ENCODE assay signal across 8 mouse cellular contexts in the genomic region with DNA sequence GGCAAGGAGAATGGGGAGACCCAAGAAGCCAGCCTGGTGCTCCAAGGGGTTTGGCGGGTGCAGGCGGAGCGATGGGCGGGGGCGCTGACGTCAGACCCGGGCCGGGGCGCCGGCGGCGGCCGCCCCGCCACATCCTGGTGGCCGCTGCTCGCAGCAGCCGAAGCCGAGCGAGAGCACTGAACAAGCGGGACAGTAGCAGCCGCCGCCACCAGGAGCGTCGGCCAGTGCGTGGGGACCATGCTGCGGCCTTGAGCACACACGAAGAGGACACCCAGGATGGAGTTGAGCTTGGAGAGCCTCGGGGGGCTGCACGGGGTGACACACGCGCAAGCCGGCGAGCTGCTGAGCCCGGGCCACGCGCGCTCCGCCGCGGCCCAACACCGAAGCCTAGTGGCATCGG. TPM values are rescaled to one million over a fixed set of nuclear protein-coding genes. Genes with fewer than 3 reads are reported as not detected.
DNase-seq lines count a peak whose midpoint lies in the region; ATAC-seq lines count a peak whose summit lies in the region.

Gene Onecut3, plus strand, starts transcription at position 104 of the 400 bp plus-strand sequence.

- peak within 1 kb of the TSS; percentile 85 for H3K4me2 ChIP-seq in heart, embryonic 14.5 days (ENCODE audit: low read length)

- ATAC-seq in heart, embryonic 14.5 days (ENCODE audit: insufficient number of reproducible peaks, insufficient read depth, low FRiP score, low read depth): peak; percentile 25; the same call in 1 of the 2 replicates

- peaks cover 98% of the 10 kb centered on the region for H3K27me3 ChIP-seq in heart, embryonic 14.5 days (ENCODE audit: control insufficient read depth, insufficient read depth, low read length)
- peaks cover 100% of the 10 kb centered on the region for H3K27me3 ChIP-seq in midbrain, embryonic 10.5 days (ENCODE audit: low read depth, poor library complexity, severe bottlenecking)

- H3K9me3 ChIP-seq in heart, embryonic 14.5 days (ENCODE audit: control insufficient read depth, low read length): no peaks in the 10 kb centered on the region
- H3K9me3 ChIP-seq in midbrain, embryonic 10.5 days (replicated peaks): no peaks in the 10 kb centered on the region

- peak; percentile 50 to 61 for DNase-seq in cerebellum, postnatal 10 days
- DNase-seq in cerebellum, postnatal 36 days: no peak
- peak; percentile 51 for DNase-seq in adrenal gland, postnatal 25 days
- peak; percentile 45 to 75 for DNase-seq in kidney, postnatal 36 days
- DNase-seq in midbrain, embryonic 10.5 days (ENCODE audit: low spot score): peak; percentile 62
- DNase-seq in thymus, postnatal 10 days (ENCODE audit: low spot score in 2 of 2): peak; percentile 16 to 50
- DNase-seq in cerebellum, adult 11-12 months: no peak

- H3K9ac ChIP-seq in heart, embryonic 14.5 days (ENCODE audit: low read length): peak within 1 kb of the TSS; percentile 60

- 2% methylated on average over 42 of the region's 42 CpGs for WGBS in heart, embryonic 14.5 days
- under 1% methylated on average over 42 of the region's 42 CpGs for WGBS in midbrain, embryonic 10.5 days

- H3K36me3 ChIP-seq in heart, embryonic 14.5 days (ENCODE audit: control insufficient read depth, insufficient read depth, low read length): no peaks in the 10 kb centered on the region
- H3K36me3 ChIP-seq in midbrain, embryonic 10.5 days: no peaks in the 10 kb centered on the region

- H3K27ac ChIP-seq in heart, embryonic 14.5 days (replicated peaks in 1 of 2; ENCODE audit: control insufficient read depth in 1 of 2, insufficient read depth in 1 of 2, low read depth in 2 of 2, low read length in 2 of 2): no peak within 1 kb of the TSS
- peak within 1 kb of the TSS; percentile 69 for H3K27ac ChIP-seq in midbrain, embryonic 10.5 days (replicated peaks)

- peaks cover 4 to 20% of the 10 kb centered on the region in 2 experiments; a peak in 3 of 4 replicates for H3K4me1 ChIP-seq in heart, embryonic 14.5 days (ENCODE audit: control insufficient read depth in 2 of 2, insufficient read depth in 2 of 2, low read length in 2 of 2)
- H3K4me1 ChIP-seq in midbrain, embryonic 10.5 days: peaks cover 51% of the 10 kb centered on the region

- peak within 1 kb of the TSS; percentile 40 to 47 for H3K4me3 ChIP-seq in heart, embryonic 14.5 days (ENCODE audit: control insufficient read depth in 1 of 2, insufficient read depth in 1 of 2, low read depth in 1 of 2, low read length in 2 of 2)
- H3K4me3 ChIP-seq in midbrain, embryonic 10.5 days: peak within 1 kb of the TSS; percentile 55

RNA-seq across cellular contexts. Expression of gene Onecut3, which starts in this region (rescaled TPM):
- not detected in 2 replicates for total RNA-seq in adrenal gland, postnatal 25 days (2021)
- not detected in 2 replicates for polyA plus RNA-seq in heart, embryonic 14.5 days (2014; fragmentation: Nextera tagmentation; extraction: Ambion mirVana)
- 1.4 and 2.1 TPM in 2 replicates for polyA plus RNA-seq in midbrain, embryonic 10.5 days (2016; fragmentation: Nextera tagmentation; extraction: Ambion mirVana)

Comparison
In these comparisons a context has a peak if more than half of its experiments do, and no peak if none do; other contexts are left out.
1. DNase-seq: peak in cerebellum, postnatal 10 days (2 of 2), kidney, postnatal 36 days (2 of 2), midbrain, embryonic 10.5 days (single experiment) and thymus, postnatal 10 days (2 of 2); none in cerebellum, postnatal 36 days (0 of 2) and cerebellum, adult 11-12 months (single experiment).
2. Peak in DNase-seq in adrenal gland, postnatal 25 days; RNA of the gene not detected or under 1 TPM.
3. Peak in ATAC-seq, H3K4me3 ChIP-seq, H3K9ac ChIP-seq and H3K4me2 ChIP-seq in heart, embryonic 14.5 days; RNA of the gene not detected or under 1 TPM.